Mouse (Mus musculus): ENCODE measurements at regions not wholly inside any gene's neighbourhood (a gene's known extent, or its start where the extent isn't known, plus 50 kb on each side); places are given as distances from the start of the nearest gene placed in this dataset.

DNA sequence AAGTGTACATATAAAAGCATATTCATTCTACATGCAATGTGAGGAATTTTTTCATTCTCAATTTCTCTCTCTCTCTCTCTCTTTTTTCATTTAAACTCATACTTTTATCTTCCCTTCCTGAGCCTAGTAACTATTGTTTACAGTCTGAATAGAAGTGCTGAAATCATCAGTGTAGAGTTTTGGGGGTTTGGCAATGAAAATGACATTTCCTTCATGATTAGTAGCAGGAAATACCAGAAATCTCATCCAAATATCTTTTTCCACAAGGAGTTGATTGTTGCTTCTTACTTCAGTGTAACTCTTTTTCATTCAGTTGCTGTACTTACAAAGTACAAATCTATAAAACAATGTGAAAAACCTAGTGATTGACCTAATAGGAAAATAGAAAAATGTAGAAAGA is 572.7 kb upstream of the Marcks start:
- H3K36me3 ChIP-seq (ENCODE audit: inconsistent target), result no peaks in the 10 kb centered on the region
- no peaks in the 10 kb centered on the region for H3K79me2 ChIP-seq (ENCODE audit: inconsistent target)
- no peak overlapping the region for H3K27ac ChIP-seq
- H3K4me3 ChIP-seq (ENCODE audit: inconsistent target), result no peak overlapping the region

GRCm38 (mm10) chr10:37694041-37694690 is 555.4 kb upstream of the Marcks start:
- H3K27ac ChIP-seq, result no peak overlapping the region
- H3K79me2 ChIP-seq (ENCODE audit: inconsistent target), result no peaks in the 10 kb centered on the region
- 88% methylated on average over 7 of the region's 7 CpGs for WGBS (ENCODE audit: missing documents)
- H3K4me3 ChIP-seq (ENCODE audit: inconsistent target), result no peak overlapping the region
- H3K36me3 ChIP-seq (ENCODE audit: inconsistent target), result no peaks in the 10 kb centered on the region

GRCm38 (mm10) chr10:37692851-37693250 is 554.1 kb upstream of the Marcks start:
- H3K4me3 ChIP-seq (ENCODE audit: inconsistent target), result no peak overlapping the region
- H3K36me3 ChIP-seq (ENCODE audit: inconsistent target), result no peaks in the 10 kb centered on the region
- H3K79me2 ChIP-seq (ENCODE audit: inconsistent target), result no peaks in the 10 kb centered on the region
- H3K27ac ChIP-seq, result no peak overlapping the region

DNA sequence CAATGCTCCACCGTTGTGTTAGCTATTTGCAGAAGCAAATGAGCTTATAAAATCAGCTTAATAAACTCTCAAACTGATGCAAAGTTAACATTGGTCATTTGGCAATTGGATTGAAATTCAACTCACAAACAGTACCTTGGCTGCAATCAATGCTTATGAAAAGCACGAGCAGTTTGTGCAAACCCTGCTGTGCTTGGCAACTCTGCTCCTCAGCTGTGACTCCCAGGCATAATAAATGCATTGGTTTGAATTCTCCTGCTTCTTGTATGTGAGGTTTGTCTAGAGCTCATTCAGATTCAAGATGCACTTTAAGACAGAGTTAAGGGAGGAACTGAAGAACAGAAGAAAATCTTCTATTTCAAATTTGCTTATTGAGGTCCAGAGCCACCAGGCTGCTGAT is 553.2 kb upstream of the Marcks start:
- 82% methylated on average over 2 of the region's 2 CpGs for WGBS (ENCODE audit: missing documents)
- no peaks in the 10 kb centered on the region for H3K79me2 ChIP-seq (ENCODE audit: inconsistent target)
- no peak overlapping the region for H3K27ac ChIP-seq
- H3K36me3 ChIP-seq (ENCODE audit: inconsistent target), result no peaks in the 10 kb centered on the region
- no peak overlapping the region for H3K4me3 ChIP-seq (ENCODE audit: inconsistent target)

DNA sequence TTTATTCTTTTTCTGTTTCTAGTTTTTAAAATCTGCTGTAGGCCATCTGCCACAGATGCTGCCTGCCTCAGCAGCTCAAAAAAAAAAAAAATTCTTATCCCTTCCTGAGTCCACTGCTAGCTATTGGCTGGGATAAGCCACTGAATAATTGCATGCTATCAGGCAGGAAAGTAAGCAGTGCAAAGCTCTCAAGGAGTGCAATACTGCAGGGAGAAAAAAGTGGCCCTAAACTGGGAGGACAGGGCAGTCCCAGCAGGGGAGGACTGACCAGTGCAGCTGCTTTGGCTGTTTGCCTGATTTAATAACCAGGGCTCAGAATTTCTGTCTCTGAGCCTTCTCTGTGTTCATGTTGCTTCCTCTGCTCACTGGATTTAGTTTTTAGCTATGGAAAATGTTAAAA is 544.4 kb upstream of the Marcks start:
- no peak overlapping the region for H3K27ac ChIP-seq

GRCm38 (mm10) chr10:37680601-37681000 is 541.9 kb upstream of the Marcks start:
- H3K27ac ChIP-seq, result no peak overlapping the region
- no peak overlapping the region for H3K4me3 ChIP-seq (ENCODE audit: inconsistent target)
- no peaks in the 10 kb centered on the region for H3K79me2 ChIP-seq (ENCODE audit: inconsistent target)
- H3K36me3 ChIP-seq (ENCODE audit: inconsistent target), result no peaks in the 10 kb centered on the region

More for the DNA sequence above, 544.4 kb upstream of the Marcks start:
- Histone ChIP-seq H3K4me3 (ENCODE audit: inconsistent target) (no peak overlapping the region), H3K79me2 (ENCODE audit: inconsistent target) (no peaks in the 10 kb centered on the region), H3K36me3 (ENCODE audit: inconsistent target) (no peaks in the 10 kb centered on the region)

GRCm38 (mm10) chr10:37677826-37678225 is 539.1 kb upstream of the Marcks start:
- WGBS (ENCODE audit: missing documents), result 80% methylated on average over 1 of the region's 1 CpGs

DNA sequence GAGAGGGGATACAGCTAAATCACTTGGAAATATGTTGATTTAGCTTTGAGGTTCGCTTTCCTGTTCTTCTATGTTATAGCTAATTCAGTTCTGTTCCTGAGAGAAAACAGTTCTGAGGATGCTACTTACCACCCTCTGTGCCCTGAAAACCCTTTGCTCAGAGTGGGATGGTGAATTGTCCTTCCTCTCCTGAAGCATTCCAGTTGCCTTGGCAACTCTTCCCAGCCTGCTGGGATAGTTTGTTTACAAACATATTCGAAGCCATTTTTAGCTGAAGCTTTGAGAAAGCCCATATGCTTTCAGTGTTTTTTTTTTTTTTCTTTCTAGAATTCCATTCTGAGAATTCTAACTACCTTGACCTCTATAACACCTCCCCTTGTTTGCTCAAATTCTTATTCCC is 530.1 kb upstream of the Marcks start:
- H3K27ac ChIP-seq, result no peak overlapping the region
- H3K79me2 ChIP-seq (ENCODE audit: inconsistent target), result no peaks in the 10 kb centered on the region
- H3K4me3 ChIP-seq (ENCODE audit: inconsistent target), result no peak overlapping the region
- 80% methylated on average over 2 of the region's 2 CpGs for WGBS (ENCODE audit: missing documents)
- H3K36me3 ChIP-seq (ENCODE audit: inconsistent target), result no peaks in the 10 kb centered on the region

More at GRCm38 (mm10) chr10:37677826-37678225, 539.1 kb upstream of the Marcks start:
- Histone ChIP-seq H3K27ac (no peak overlapping the region), H3K4me3 (ENCODE audit: inconsistent target) (no peak overlapping the region), H3K36me3 (ENCODE audit: inconsistent target) (no peaks in the 10 kb centered on the region), H3K79me2 (ENCODE audit: inconsistent target) (no peaks in the 10 kb centered on the region)

DNA sequence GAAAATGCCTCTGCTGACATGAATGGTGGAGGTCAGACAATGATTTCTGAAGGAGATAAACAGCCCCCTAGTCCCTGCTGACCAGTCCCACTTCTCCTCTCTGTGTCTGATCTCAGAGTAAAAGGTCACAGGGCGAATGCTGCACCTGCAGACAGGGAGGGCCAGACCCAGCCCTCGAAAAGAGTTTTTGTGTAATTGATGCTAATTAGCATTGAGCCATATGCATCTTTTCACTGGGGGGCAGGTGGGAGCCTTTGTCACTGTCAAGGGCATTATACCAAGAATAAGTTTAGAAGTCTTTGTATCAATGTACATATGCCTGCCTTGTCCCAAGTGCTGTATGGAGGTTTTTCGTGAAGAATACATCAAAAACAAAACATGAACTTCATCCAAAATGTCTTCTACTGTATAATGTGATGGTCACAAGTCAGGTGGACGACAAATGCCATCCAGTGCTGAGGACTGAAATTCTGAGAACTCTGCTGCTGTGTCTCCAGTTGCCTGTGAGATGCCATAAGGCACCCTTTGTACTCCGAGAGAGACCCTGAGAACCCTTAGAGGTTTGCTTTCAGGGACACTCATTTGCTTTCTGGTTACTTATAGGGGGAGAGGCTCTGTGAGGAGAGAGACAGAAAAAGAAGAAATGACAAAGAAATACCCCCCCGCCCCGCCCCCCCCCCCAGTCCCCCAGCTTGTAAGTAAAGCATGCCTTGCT is 528.5 kb upstream of the Marcks start:
- WGBS (ENCODE audit: missing documents), result 87% methylated on average over 7 of the region's 7 CpGs
- Histone ChIP-seq H3K36me3 (ENCODE audit: inconsistent target) (no peaks in the 10 kb centered on the region), H3K79me2 (ENCODE audit: inconsistent target) (no peaks in the 10 kb centered on the region), H3K27ac (no peak overlapping the region), H3K4me3 (ENCODE audit: inconsistent target) (no peak overlapping the region)

- Histone ChIP-seq H3K4me3 (ENCODE audit: inconsistent target) (no peak overlapping the region), H3K79me2 (ENCODE audit: inconsistent target) (no peaks in the 10 kb centered on the region), H3K36me3 (ENCODE audit: inconsistent target) (no peaks in the 10 kb centered on the region), H3K27ac (no peak overlapping the region)
- WGBS (ENCODE audit: missing documents), result 100% methylated on average over 2 of the region's 2 CpGs
Measured at GRCm38 (mm10) chr10:37666535-37666934, 527.8 kb upstream of the Marcks start.

DNA sequence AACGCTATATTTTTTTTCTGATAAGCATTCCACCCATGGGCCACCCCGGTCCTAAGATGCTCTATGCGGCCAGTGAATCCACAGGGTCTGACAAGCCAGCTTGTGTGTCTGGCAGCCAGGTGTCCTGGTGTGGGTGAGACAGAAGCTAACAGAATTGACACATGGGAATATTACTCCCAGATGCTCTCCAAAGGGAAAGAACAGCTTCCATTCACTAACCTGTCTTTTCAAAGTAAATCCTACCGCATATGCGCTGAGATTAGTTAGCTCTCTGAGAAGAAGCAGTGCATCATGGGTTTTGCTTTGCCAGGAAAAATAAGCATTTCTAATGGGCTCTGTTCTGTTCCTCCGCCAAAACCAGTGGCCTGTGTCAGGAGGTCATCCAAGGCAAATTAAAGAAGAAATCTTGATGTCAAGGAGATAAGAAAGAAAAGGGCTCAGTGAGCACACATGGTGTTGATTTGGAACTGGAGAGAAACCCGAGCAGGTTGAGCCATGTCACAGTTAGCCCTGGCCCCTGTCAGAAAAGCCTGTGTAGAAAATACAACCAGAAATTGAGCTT is 498.4 kb upstream of the Marcks start:
- WGBS (ENCODE audit: missing documents), result 97% methylated on average over 7 of the region's 7 CpGs
- Histone ChIP-seq H3K27ac (no peak overlapping the region), H3K4me3 (ENCODE audit: inconsistent target) (no peak overlapping the region), H3K36me3 (ENCODE audit: inconsistent target) (no peaks in the 10 kb centered on the region), H3K79me2 (ENCODE audit: inconsistent target) (no peaks in the 10 kb centered on the region)

DNA sequence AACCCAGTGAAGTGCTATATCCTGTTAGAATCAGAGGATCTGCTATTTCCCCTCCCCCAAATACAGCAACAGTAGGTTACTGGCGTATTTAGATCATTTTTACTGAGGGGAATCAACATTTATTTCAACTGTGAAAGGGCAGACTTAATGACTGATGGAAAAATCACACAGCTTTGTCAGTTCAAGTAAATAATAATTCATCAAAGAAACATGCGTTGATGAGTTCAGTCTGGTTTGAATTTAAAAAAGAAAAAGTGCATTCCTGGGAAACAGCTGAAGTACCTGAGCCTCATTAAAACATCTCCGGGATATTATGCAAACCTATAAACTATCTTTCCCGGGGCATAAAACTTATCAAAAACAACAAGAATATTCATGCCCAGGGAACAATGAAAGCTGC is 497.7 kb upstream of the Marcks start:
- Histone ChIP-seq H3K79me2 (ENCODE audit: inconsistent target) (no peaks in the 10 kb centered on the region), H3K27ac (no peak overlapping the region), H3K36me3 (ENCODE audit: inconsistent target) (no peaks in the 10 kb centered on the region), H3K4me3 (ENCODE audit: inconsistent target) (no peak overlapping the region)
- WGBS (ENCODE audit: missing documents), result 90% methylated on average over 4 of the region's 4 CpGs

DNA sequence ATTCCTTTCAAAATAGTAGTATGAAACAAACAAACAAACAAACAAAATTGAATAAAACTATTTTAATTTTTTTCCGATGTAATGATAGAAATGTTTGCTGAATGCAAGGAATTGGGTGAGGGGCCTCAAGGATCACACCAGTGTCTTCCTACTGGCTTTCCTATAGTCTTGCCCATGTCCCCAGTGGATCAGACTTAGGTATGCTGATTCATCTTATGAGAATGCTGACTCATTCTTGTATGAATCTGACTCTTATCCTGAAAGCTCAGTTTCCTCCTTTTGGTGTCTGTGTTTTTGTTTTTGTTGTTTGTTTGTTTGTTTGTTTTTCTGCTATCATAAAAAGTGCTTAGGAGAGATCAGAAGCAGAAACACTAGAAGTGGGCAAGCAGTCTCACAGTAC is 491.7 kb upstream of the Marcks start:
- WGBS (ENCODE audit: missing documents), result 100% methylated on average over 1 of the region's 1 CpGs
- Histone ChIP-seq H3K4me3 (ENCODE audit: inconsistent target) (no peak overlapping the region), H3K36me3 (ENCODE audit: inconsistent target) (no peaks in the 10 kb centered on the region), H3K27ac (no peak overlapping the region), H3K79me2 (ENCODE audit: inconsistent target) (no peaks in the 10 kb centered on the region)

DNA sequence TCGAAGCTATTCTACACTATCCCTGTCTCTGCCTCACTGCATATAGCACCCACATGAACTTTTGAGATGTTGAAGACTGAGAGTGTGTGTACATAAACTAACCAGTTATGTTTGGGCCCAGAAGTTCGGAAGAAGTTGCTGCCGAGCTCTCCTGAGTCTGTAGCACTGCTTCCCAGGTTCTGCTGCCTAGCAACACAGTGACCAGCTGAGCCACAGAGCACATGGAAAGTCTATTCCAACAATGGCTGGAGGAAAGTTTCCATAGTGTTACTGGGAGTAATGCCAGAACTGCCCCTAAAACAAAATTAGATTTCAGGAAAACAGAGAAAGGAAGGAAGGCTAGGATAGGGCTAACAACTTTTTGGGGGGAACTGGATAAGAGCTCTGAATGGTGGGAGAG is 489.2 kb upstream of the Marcks start:
- H3K36me3 ChIP-seq (ENCODE audit: inconsistent target), result no peaks in the 10 kb centered on the region
- 91% methylated on average over 3 of the region's 3 CpGs for WGBS (ENCODE audit: missing documents)
- no peak overlapping the region for H3K4me3 ChIP-seq (ENCODE audit: inconsistent target)
- no peaks in the 10 kb centered on the region for H3K79me2 ChIP-seq (ENCODE audit: inconsistent target)
- no peak overlapping the region for H3K27ac ChIP-seq

DNA sequence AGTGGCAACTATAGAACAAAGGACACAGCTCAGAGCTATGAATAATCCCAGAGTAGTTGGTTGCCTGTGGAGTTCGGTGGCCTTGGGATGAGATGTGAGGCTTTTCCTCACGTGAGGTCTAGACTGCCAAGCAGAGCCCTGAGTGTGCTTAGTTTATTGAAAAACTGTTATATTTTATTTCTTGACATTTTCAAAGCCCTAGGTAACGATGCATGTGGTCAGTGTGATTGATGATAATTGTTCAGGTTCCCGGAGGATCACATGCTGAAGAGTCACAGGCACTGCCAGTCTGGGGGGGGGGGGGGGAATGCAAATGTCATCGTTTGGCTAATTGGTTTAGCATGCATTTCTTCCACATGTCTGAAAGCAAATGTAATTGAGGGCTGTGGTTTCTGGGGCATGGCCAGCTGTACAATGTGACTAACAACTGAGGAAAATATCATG is 488.1 kb upstream of the Marcks start:
- Histone ChIP-seq H3K36me3 (ENCODE audit: inconsistent target) (no peaks in the 10 kb centered on the region), H3K27ac (no peak overlapping the region), H3K79me2 (ENCODE audit: inconsistent target) (no peaks in the 10 kb centered on the region), H3K4me3 (ENCODE audit: inconsistent target) (no peak overlapping the region)
- WGBS (ENCODE audit: missing documents), result 89% methylated on average over 5 of the region's 5 CpGs

Measured in macrophage (primary cell).